Mouse (Mus musculus): ENCODE data around the gene Abca1. TPM values are rescaled to one million over a fixed set of nuclear protein-coding genes. Genes with fewer than 3 reads are reported as not detected.

The Abca1 gene
- polyA plus RNA-seq, 1 experiment from 2014 or later = 8.7 TPM

DNA sequence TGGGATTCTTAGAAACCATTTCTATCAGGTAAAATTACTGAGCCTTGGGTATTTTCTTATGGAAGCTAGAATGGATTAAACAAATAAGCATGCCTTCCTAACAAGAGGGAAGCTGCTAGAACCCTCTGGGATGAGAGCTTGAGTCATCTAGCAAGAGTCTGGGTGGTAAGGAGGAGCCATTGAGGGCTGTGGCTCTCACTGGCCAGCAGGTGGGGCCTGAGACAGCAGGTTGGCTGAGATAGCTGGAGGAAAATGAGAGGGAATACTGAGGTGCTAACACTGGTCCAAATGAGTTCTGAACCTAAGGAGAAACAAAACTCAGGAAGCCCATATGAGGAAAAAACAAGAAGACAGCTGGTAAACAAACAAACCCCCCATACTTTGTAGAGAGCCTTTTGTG, 42.1 kb downstream of the Abca1 start:
- Histone ChIP-seq H3K27me3 (no peaks in the 10 kb centered on the region), H3K4me3 (replicated peaks) (no peak overlapping the region), H3K4me2 (replicated peaks) (no peak overlapping the region), H3K9ac (replicated peaks) (no peak overlapping the region), H3K9me3 (no peaks in the 10 kb centered on the region), H3K36me3 (0 out of 2 replicates have a peak, but pooled peaks cover 5% of the 10 kb centered on the region), H3K4me1 (replicated peaks) (peaks cover 9% of the 10 kb centered on the region), H3K27ac (no peak overlapping the region)
- ATAC-seq = no peak

GRCm38 (mm10) chr4:53117076-53117475, 42.6 kb downstream of the Abca1 start:
- ATAC-seq = no peak
- no peak overlapping the region for H3K9ac ChIP-seq (replicated peaks)
- H3K4me3 ChIP-seq (replicated peaks) = no peak overlapping the region
- H3K27me3 ChIP-seq = no peaks in the 10 kb centered on the region
- 58% methylated on average over 5 of the region's 5 CpGs for WGBS
- 0 out of 2 replicates have a peak, but pooled peaks cover 5% of the 10 kb centered on the region for H3K36me3 ChIP-seq
- no peak overlapping the region for H3K27ac ChIP-seq
- no peak overlapping the region for H3K4me2 ChIP-seq (replicated peaks)
- H3K9me3 ChIP-seq = no peaks in the 10 kb centered on the region
- peaks cover 9% of the 10 kb centered on the region for H3K4me1 ChIP-seq (replicated peaks)

DNA sequence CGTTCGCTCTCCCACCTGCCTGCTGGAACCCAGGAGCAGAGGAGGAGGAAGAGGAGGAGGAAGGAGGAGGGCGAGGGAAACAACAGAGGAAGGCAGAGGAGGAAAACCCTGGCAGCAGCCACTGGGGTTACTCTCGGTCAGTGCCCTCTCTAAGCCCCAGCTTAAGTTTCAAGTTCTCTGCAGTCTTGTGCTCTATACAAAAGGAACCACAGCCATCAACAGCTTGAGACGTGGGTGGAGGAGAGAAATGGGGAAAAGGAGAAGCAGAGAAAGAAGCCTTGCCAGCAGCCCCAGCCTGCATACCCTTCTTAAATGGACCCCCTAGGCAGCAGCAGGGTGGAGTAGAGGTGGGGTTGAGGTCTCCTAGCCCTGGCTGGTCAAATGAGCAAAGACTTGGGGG, 43.8 kb downstream of the Abca1 start:
- Histone ChIP-seq H3K36me3 (0 out of 2 replicates have a peak, but pooled peaks cover 5% of the 10 kb centered on the region), H3K9me3 (no peaks in the 10 kb centered on the region), H3K27ac (no peak overlapping the region), H3K9ac (replicated peaks) (no peak overlapping the region), H3K4me1 (replicated peaks) (peaks cover 9% of the 10 kb centered on the region), H3K27me3 (no peaks in the 10 kb centered on the region), H3K4me3 (replicated peaks) (no peak overlapping the region), H3K4me2 (replicated peaks) (no peak overlapping the region)
- no peak for ATAC-seq
- 11% methylated on average over 2 of the region's 5 CpGs for WGBS

DNA sequence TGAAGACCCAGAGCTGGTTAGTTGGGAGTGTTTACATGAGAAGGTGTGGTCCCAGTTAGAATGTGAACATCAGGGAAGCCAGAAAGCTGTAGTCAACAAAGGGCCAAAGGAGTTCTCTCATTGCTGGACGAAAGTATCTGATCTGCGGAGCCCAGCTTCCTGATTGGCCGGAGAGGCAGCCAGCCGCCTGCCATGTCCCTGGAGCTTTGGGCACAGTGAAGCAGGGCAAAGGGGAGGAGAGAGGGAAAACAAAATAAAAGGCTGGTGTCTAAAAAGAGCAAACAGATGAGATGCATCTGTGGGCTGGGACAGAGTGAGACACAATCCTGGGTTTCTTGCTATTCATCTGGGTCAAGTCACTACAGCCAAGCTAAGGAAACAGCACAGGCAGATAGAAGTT, 44.3 kb downstream of the Abca1 start:
- Histone ChIP-seq H3K27ac (no peak overlapping the region), H3K4me3 (replicated peaks) (no peak overlapping the region), H3K4me2 (replicated peaks) (no peak overlapping the region), H3K9me3 (no peaks in the 10 kb centered on the region), H3K4me1 (replicated peaks) (peaks cover 12% of the 10 kb centered on the region), H3K27me3 (no peaks in the 10 kb centered on the region), H3K9ac (replicated peaks) (no peak overlapping the region), H3K36me3 (0 out of 2 replicates have a peak, but pooled peaks cover 5% of the 10 kb centered on the region)
- 31% methylated on average over 4 of the region's 4 CpGs for WGBS
- no peak for ATAC-seq

DNA sequence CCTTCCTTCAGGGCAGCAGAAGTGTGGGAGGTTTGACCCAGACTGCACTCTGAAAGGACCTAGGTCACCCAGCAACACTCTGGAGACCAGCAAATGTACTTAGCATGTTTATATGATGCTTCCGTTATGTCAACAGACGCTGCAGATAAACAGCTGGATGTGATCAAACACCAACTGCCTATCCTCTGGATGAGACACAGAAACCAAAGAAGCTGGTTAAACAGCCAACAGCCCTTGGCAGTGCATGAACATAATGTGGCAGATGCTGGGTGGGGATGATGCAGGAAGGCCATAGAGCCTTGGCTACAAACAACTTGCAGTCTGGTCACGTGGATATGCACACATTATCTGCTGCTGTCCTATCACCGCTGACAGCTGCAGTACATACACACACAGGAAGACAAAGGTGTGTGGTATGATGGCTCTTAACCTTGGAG, 47.8 kb downstream of the Abca1 start:
- H3K9me3 ChIP-seq = no peaks in the 10 kb centered on the region
- H3K27me3 ChIP-seq = no peaks in the 10 kb centered on the region
- no peak overlapping the region for H3K27ac ChIP-seq
- H3K4me1 ChIP-seq (replicated peaks) = peaks cover 21% of the 10 kb centered on the region
- 86% methylated on average over 4 of the region's 4 CpGs for WGBS
- 0 out of 2 replicates have a peak, but pooled peaks cover 5% of the 10 kb centered on the region for H3K36me3 ChIP-seq
- no peak for ATAC-seq
- no peak overlapping the region for H3K4me3 ChIP-seq (replicated peaks)
- no peak overlapping the region for H3K9ac ChIP-seq (replicated peaks)
- H3K4me2 ChIP-seq (replicated peaks) = no peak overlapping the region

GRCm38 (mm10) chr4:53110356-53110755, 49.3 kb downstream of the Abca1 start:
- no peak overlapping the region for H3K4me2 ChIP-seq (replicated peaks)
- no peak for ATAC-seq

DNA sequence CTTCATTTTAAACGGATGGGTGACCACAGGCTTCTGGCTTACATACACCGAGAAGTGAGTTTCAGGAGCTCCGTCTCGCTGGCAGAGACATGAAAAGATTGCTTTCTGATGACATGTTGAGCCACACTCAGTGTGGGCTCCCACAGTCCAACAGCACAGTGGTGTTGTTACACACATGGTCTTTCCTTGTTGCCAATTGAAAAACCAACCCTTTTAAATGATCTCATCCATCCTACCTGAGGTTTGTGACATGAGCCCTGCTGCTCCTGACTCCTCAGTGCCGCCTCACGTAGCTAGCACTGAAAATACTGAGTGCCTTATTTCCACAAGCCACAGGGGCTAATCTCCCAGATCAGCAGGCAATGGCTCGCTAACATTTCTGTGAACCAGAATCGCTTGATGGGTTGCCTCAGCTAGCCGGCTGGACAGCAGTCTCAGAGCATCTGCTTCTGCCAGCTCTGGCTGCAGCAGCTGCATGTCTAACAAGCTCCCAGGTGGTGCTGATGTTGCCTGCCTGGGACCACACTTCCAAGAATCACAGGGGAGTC, 50.2 kb downstream of the Abca1 start:
- peaks cover 11% of the 10 kb centered on the region for H3K4me1 ChIP-seq (replicated peaks)
- WGBS = 48% methylated on average over 9 of the region's 9 CpGs
- ATAC-seq = peak; percentile 68
- H3K4me3 ChIP-seq (replicated peaks) = no peak overlapping the region
- H3K36me3 ChIP-seq = 0 out of 2 replicates have a peak, but pooled peaks cover 5% of the 10 kb centered on the region
- H3K4me2 ChIP-seq (replicated peaks) = 0 out of 2 replicates have a peak overlapping the region, but pooled peaks have one; percentile 19
- peak overlapping the region; percentile 53 for H3K27ac ChIP-seq
- no peaks in the 10 kb centered on the region for H3K9me3 ChIP-seq
- 0 out of 2 replicates have a peak overlapping the region, but pooled peaks have one; percentile 41 for H3K9ac ChIP-seq (replicated peaks)
- H3K27me3 ChIP-seq = no peaks in the 10 kb centered on the region

More at GRCm38 (mm10) chr4:53110356-53110755, 49.3 kb downstream of the Abca1 start:
- Histone ChIP-seq H3K27ac (no peak overlapping the region), H3K4me1 (replicated peaks) (peaks cover 13% of the 10 kb centered on the region), H3K27me3 (no peaks in the 10 kb centered on the region), H3K9ac (replicated peaks) (no peak overlapping the region), H3K4me3 (replicated peaks) (no peak overlapping the region), H3K9me3 (no peaks in the 10 kb centered on the region), H3K36me3 (0 out of 2 replicates have a peak, but pooled peaks cover 5% of the 10 kb centered on the region)
- 34% methylated on average over 5 of the region's 5 CpGs for WGBS

DNA sequence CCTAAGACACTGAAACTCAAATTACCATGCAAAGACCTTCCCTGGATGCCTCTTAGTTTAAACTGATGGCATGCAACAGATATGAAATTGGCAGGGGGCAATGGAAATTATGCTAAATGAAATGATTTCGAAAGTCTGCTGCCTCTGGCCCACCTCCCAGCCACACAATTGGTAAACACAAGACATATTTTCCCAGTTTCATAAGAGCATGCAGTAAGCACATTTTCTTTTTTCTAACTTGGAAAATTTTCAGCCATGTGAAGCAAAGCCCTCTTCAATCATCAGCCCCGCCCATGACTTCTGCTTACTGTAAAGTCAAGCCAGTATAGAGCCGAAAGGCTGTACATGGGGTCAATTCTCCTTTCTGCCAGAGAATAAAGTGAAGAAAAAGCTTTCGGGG, 51.5 kb downstream of the Abca1 start:
- no peak for ATAC-seq
- peaks cover 11% of the 10 kb centered on the region for H3K4me1 ChIP-seq (replicated peaks)
- H3K36me3 ChIP-seq = 0 out of 2 replicates have a peak, but pooled peaks cover under 1% of the 10 kb centered on the region
- H3K4me2 ChIP-seq (replicated peaks) = no peak overlapping the region
- no peak overlapping the region for H3K4me3 ChIP-seq (replicated peaks)
- H3K9ac ChIP-seq (replicated peaks) = no peak overlapping the region
- no peaks in the 10 kb centered on the region for H3K27me3 ChIP-seq
- WGBS = 92% methylated on average over 4 of the region's 4 CpGs
- no peak overlapping the region for H3K27ac ChIP-seq
- no peaks in the 10 kb centered on the region for H3K9me3 ChIP-seq

DNA sequence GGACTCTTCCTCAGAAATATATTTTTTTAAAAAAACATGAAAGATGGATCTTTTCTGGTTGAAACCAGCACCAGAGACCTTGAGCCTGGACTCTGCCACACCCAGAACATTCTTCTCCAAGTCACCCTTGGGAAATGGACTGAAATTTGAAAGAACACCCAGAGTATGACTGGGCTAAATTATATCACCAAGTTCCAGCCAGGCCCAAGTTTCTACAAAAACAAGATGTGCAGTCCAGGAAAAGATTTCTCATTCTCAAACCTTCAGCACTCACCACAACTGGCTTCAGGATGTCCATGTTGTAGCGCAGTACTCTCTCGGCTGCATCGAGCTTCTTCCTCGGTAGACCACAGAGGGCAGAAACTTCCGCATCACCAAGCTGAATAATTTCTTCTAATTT, 53.0 kb downstream of the Abca1 start:
- Histone ChIP-seq H3K9ac (replicated peaks) (no peak overlapping the region), H3K4me2 (replicated peaks) (no peak overlapping the region), H3K27me3 (no peaks in the 10 kb centered on the region), H3K36me3 (no peaks in the 10 kb centered on the region), H3K9me3 (no peaks in the 10 kb centered on the region), H3K4me3 (replicated peaks) (no peak overlapping the region), H3K27ac (no peak overlapping the region), H3K4me1 (replicated peaks) (peaks cover 11% of the 10 kb centered on the region)
- WGBS = 94% methylated on average over 5 of the region's 5 CpGs
- no peak for ATAC-seq

GRCm38 (mm10) chr4:53106071-53106470, 53.6 kb downstream of the Abca1 start:
- no peak overlapping the region for H3K4me2 ChIP-seq (replicated peaks)
- peaks cover 11% of the 10 kb centered on the region for H3K4me1 ChIP-seq (replicated peaks)
- no peak for ATAC-seq
- no peaks in the 10 kb centered on the region for H3K36me3 ChIP-seq
- 93% methylated on average over 3 of the region's 3 CpGs for WGBS
- H3K4me3 ChIP-seq (replicated peaks) = no peak overlapping the region
- H3K27me3 ChIP-seq = no peaks in the 10 kb centered on the region
- no peaks in the 10 kb centered on the region for H3K9me3 ChIP-seq
- H3K27ac ChIP-seq = no peak overlapping the region
- no peak overlapping the region for H3K9ac ChIP-seq (replicated peaks)

GRCm38 (mm10) chr4:53104634-53105033, 55.1 kb downstream of the Abca1 start:
- no peak overlapping the region for H3K4me2 ChIP-seq (replicated peaks)
- ATAC-seq = no peak
- no peaks in the 10 kb centered on the region for H3K9me3 ChIP-seq
- no peak overlapping the region for H3K27ac ChIP-seq
- no peak overlapping the region for H3K9ac ChIP-seq (replicated peaks)
- H3K4me3 ChIP-seq (replicated peaks) = no peak overlapping the region
- no peaks in the 10 kb centered on the region for H3K27me3 ChIP-seq
- H3K36me3 ChIP-seq = no peaks in the 10 kb centered on the region
- 89% methylated on average over 3 of the region's 3 CpGs for WGBS
- H3K4me1 ChIP-seq (replicated peaks) = peaks cover 4% of the 10 kb centered on the region

DNA sequence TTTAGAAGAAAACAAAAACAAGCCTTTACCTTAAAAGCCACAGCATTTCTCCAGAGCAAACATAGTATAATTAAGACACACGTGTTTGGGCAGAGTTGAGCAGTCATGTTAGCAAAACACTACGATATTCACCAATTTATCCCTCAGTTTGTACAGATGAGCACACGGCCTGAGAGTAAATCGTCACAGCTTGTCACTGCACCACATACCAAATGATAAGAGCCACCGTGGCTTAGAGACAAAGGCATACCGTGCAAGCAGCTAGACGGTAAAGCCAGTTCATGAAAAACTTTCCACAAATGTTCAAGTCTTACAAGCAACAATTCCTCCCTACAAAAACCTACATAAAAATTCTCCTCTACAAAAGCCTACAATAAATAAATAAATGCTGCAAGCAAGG, 57.2 kb downstream of the Abca1 start:
- Histone ChIP-seq H3K9me3 (no peaks in the 10 kb centered on the region), H3K27me3 (no peaks in the 10 kb centered on the region), H3K9ac (replicated peaks) (no peak overlapping the region), H3K4me1 (replicated peaks) (no peaks in the 10 kb centered on the region), H3K4me2 (replicated peaks) (no peak overlapping the region), H3K27ac (no peak overlapping the region), H3K36me3 (no peaks in the 10 kb centered on the region), H3K4me3 (replicated peaks) (no peak overlapping the region)
- ATAC-seq = no peak
- 81% methylated on average over 7 of the region's 7 CpGs for WGBS

DNA sequence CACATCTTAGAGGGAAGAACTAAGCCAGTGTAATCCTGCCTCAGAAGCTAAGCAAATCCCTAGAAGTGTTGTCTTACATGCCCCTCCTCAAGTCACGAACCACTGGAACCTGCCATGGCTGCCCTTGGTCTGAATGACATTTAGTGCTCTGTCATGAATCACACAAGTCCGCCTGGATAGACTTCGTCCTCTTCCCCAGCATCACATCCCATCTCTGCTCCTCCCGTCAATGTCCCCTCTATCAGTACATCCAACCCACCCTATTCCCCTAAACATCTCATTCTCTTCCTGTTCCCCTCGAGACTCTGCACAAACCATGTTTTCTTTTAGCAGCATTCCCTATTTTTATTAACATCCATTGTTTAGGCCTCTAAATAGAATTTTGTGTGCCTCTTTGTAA, 58.4 kb downstream of the Abca1 start:
- no peaks in the 10 kb centered on the region for H3K27me3 ChIP-seq
- H3K9ac ChIP-seq (replicated peaks) = no peak overlapping the region
- H3K4me1 ChIP-seq (replicated peaks) = no peaks in the 10 kb centered on the region
- H3K9me3 ChIP-seq = no peaks in the 10 kb centered on the region
- H3K4me2 ChIP-seq (replicated peaks) = no peak overlapping the region
- no peak overlapping the region for H3K4me3 ChIP-seq (replicated peaks)
- ATAC-seq = no peak
- no peak overlapping the region for H3K27ac ChIP-seq
- H3K36me3 ChIP-seq = no peaks in the 10 kb centered on the region
- WGBS = 80% methylated on average over 5 of the region's 5 CpGs
